Mouse (Mus musculus): ENCODE results near the gene Olfr1388.
"Not testable (repeated sequence)": the region's sequence is repeated elsewhere in the genome, so short reads cannot be mapped to it uniquely, and the experiment has no call there.

- TF ChIP-seq CTCF (IDR thresholded peaks at IDR 0.05; ENCODE audit: low read depth, low read length); POLR2A (IDR thresholded peaks at IDR 0.05; ENCODE audit: extremely low read depth, insufficient read depth, low read length): not testable (repeated sequence)
These were observed 52.3 kb downstream of the Olfr1388 start, which contains the start of gene Olfr1385 for GRCm38 (mm10) chr11:49488770-49489169.

All from liver, adult 2 months (tissue).